Mouse (Mus musculus): ENCODE results near the gene Crym. TPM values are rescaled to one million over a fixed set of nuclear protein-coding genes. Genes with fewer than 3 reads are reported as not detected.

Gene Crym
- polyA plus RNA-seq, 1 experiment from 2014 or later: 2.0 TPM

DNA sequence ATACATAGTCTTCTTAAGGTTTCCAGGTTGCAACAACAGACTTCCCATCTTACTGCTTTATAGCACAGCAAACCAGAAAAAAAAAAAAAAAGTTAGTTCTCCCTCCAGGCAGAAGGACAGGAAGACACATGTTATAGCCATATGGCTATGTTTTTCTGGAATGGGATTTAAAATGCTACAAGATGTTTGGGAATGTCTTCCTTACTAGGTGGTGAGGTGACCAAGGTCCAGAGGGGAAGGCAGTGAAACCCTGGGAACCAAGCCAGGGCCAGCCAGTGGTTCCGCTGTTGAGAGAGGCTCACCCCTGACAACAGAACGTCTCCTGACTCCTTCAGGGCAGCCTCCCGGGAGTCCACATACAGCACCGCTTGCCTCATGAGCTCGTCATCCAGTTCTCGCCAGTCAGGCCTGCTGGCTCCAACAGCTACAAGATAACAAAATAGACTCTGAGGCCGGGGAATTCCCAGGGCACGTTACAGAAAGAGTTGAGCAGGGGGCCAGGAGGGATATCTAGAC is 11.7 kb downstream of the Crym start:
- H3K27ac ChIP-seq (ENCODE audit: low read length): no peak overlapping the region
- WGBS: 7% methylated on average over 8 of the region's 8 CpGs
- peak; percentile 58; the same call in 1 of the 2 replicates for ATAC-seq (replicated peaks; ENCODE audit: extremely low read depth, insufficient read depth, low FRiP score)
- no peak overlapping the region for H3K4me2 ChIP-seq (ENCODE audit: low read depth, low read length)
- peaks cover 7% of the 10 kb centered on the region for H3K4me1 ChIP-seq (ENCODE audit: control insufficient read depth, insufficient read depth, low read length)
- H3K9me3 ChIP-seq (replicated peaks; ENCODE audit: control insufficient read depth, low read length): no peaks in the 10 kb centered on the region
- H3K27me3 ChIP-seq (ENCODE audit: control insufficient read depth, insufficient read depth, low read length): no peaks in the 10 kb centered on the region
- H3K4me3 ChIP-seq (ENCODE audit: low read length): no peak overlapping the region
- no peak overlapping the region for H3K9ac ChIP-seq (ENCODE audit: low read length)
- no peaks in the 10 kb centered on the region for H3K36me3 ChIP-seq (ENCODE audit: control insufficient read depth, insufficient read depth)

DNA sequence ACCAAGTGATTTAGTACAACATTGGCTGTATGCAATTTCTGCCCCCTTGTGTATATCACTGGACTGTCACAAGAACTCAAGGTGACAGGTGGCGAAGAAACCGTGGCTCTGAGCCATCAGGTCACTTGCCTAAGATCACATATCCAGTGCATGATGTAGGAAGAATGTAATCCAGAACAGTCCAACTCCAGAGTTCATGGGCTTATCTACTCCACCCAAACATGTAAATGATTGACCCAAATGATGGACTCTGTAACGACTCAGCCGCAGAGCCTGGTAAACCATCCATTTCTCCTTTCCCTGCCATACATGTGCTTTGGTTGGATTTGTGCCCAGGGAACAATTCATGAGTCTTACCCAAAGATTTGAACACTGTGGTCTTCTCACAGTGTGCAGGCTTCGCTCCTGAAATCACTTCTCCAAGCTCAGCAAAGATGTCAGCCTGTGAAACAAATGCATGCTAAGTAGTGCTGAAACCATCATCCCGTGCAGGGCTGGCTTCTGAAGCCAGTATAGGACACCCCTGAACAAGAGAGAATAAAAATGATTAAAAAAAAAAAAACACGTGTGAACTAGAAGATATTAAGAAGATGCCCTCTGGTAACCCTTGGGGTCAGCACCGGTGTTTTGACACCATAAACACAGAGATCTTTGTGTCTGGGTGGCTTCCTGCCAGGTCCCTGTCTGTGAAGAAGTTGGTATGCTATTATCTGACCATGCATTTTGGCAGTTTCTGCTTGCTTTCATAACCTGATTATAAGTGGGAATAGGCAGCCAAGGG is 12.4 kb downstream of the Crym start:
- no peak overlapping the region for H3K27ac ChIP-seq (ENCODE audit: low read length)
- ATAC-seq (replicated peaks; ENCODE audit: extremely low read depth, insufficient read depth, low FRiP score): no peak
- WGBS: 51% methylated on average over 8 of the region's 8 CpGs

DNA sequence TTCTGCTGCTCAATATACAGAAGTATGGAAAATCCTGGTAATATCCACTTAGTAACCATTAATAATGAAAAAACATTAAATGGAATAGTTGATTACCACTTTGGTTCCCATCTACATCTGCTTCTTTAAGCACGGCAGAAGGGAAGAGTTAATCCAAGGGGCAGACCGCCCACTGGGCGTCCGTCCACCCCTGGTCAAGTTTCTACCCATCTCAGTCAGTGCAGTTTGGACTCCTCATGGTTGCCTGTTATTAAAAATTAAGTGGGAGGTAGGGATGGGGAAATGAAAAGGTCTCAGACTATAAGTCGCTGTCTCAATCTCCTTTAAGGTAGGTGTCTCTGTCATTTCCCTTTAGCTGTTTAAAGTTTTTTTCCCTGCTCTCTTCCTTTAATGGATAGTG is 13.0 kb downstream of the Crym start:
- Histone ChIP-seq H3K27me3 (ENCODE audit: control insufficient read depth, insufficient read depth, low read length) (no peaks in the 10 kb centered on the region), H3K9ac (ENCODE audit: low read length) (no peak overlapping the region), H3K27ac (ENCODE audit: low read length) (no peak overlapping the region), H3K9me3 (replicated peaks; ENCODE audit: control insufficient read depth, low read length) (no peaks in the 10 kb centered on the region), H3K36me3 (ENCODE audit: control insufficient read depth, insufficient read depth) (no peaks in the 10 kb centered on the region), H3K4me3 (ENCODE audit: low read length) (no peak overlapping the region), H3K4me2 (ENCODE audit: low read depth, low read length) (no peak overlapping the region), H3K4me1 (ENCODE audit: control insufficient read depth, insufficient read depth, low read length) (peaks cover 7% of the 10 kb centered on the region)
- ATAC-seq (replicated peaks; ENCODE audit: extremely low read depth, insufficient read depth, low FRiP score): no peak
- 77% methylated on average over 5 of the region's 5 CpGs for WGBS

More for the DNA sequence above, 12.4 kb downstream of the Crym start:
- H3K9ac ChIP-seq (ENCODE audit: low read length): no peak overlapping the region
- H3K4me3 ChIP-seq (ENCODE audit: low read length): no peak overlapping the region
- H3K4me1 ChIP-seq (ENCODE audit: control insufficient read depth, insufficient read depth, low read length): peaks cover 7% of the 10 kb centered on the region
- H3K27me3 ChIP-seq (ENCODE audit: control insufficient read depth, insufficient read depth, low read length): no peaks in the 10 kb centered on the region
- no peaks in the 10 kb centered on the region for H3K9me3 ChIP-seq (replicated peaks; ENCODE audit: control insufficient read depth, low read length)
- no peak overlapping the region for H3K4me2 ChIP-seq (ENCODE audit: low read depth, low read length)
- H3K36me3 ChIP-seq (ENCODE audit: control insufficient read depth, insufficient read depth): no peaks in the 10 kb centered on the region

DNA sequence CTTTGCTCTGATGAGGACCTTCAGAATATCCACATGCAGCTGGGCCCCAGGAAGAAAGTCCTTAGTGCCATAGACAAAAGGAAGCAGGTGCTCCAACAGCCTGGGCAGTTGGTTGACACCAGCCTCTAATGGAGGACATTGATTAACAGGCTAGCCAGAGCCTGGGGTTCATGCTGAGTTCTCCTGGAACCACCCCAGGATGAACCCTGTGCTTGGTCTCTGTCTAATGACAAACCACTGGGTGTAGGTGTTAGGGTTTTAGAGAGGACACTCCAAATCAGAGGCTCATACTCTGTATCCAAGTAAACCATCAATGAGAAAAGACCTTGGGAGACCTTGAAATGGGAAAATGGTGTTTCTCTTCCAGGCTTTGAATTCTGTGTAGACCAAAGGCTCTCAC is 19.0 kb downstream of the Crym start:
- Histone ChIP-seq H3K4me1 (ENCODE audit: control insufficient read depth, insufficient read depth, low read length) (no peaks in the 10 kb centered on the region), H3K36me3 (ENCODE audit: control insufficient read depth, insufficient read depth) (no peaks in the 10 kb centered on the region), H3K9ac (ENCODE audit: low read length) (no peak overlapping the region), H3K4me3 (ENCODE audit: low read length) (no peak overlapping the region), H3K4me2 (ENCODE audit: low read depth, low read length) (no peak overlapping the region), H3K9me3 (replicated peaks; ENCODE audit: control insufficient read depth, low read length) (no peaks in the 10 kb centered on the region), H3K27me3 (ENCODE audit: control insufficient read depth, insufficient read depth, low read length) (no peaks in the 10 kb centered on the region), H3K27ac (ENCODE audit: low read length) (no peak overlapping the region)
- ATAC-seq (replicated peaks; ENCODE audit: extremely low read depth, insufficient read depth, low FRiP score): no peak

DNA sequence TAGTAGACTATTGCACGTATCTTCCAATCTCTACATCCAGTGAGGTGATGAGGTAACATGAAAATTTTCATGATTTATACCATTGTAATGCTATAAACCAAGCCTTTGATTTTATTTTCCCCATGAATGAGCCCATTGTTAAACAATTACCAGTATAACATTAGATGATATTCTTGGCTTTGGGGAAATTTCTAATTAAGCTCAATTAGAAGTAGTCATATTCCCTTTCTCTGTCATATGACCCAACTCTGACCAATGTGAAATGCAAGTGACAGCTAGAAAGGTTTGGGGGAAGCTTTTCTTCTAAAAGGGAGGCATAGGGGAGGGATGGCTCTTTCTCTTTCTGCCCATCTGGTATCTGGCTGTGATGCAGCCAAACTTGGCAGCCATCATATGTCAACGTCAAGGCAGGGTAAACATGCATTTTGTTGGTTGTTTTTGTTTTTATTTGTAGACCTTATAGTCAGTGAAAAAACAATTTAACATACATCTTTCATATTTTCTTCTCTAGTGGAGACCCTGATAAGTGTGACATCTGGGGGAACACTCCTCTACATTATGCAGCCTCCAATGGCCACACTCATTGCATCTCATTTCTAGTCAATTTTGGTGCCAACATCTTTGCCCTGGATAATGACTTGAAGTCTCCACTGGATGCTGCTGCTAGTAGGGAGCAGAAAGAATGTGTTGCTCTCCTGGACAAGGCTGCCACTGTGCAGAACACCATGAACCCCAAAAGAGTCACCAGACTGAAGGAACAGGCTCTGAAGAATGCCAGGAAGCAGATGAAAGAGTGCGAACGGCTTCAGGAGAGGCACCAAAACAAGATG is 20.3 kb downstream of the Crym start:
- WGBS: 94% methylated on average over 4 of the region's 4 CpGs

DNA sequence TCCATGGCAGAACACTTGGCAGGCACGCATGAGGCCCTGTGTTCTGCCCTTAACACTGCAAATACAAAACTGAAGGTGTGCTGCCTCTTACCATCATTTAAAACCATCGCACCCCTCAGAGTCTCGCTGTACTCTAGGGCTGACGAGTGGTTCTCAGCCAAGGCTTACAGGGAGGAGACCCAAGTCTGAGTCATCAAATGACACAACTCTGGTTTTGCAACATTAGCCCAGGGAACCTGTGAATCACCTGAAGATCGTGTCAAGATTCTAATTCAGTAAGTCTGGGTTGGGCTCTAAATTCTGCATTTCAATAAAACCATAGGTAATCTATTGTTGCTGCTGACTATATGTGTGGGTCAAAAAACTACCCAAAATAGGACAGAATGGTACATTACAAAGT is 21.4 kb downstream of the Crym start:
- WGBS: 73% methylated on average over 5 of the region's 5 CpGs
- Histone ChIP-seq H3K4me1 (ENCODE audit: control insufficient read depth, insufficient read depth, low read length) (no peaks in the 10 kb centered on the region), H3K4me3 (ENCODE audit: low read length) (no peak overlapping the region), H3K27ac (ENCODE audit: low read length) (no peak overlapping the region), H3K36me3 (ENCODE audit: control insufficient read depth, insufficient read depth) (no peaks in the 10 kb centered on the region), H3K9ac (ENCODE audit: low read length) (no peak overlapping the region), H3K9me3 (replicated peaks; ENCODE audit: control insufficient read depth, low read length) (no peaks in the 10 kb centered on the region), H3K4me2 (ENCODE audit: low read depth, low read length) (no peak overlapping the region), H3K27me3 (ENCODE audit: control insufficient read depth, insufficient read depth, low read length) (no peaks in the 10 kb centered on the region)
- ATAC-seq (replicated peaks; ENCODE audit: extremely low read depth, insufficient read depth, low FRiP score): no peak

More for the DNA sequence above, 20.3 kb downstream of the Crym start:
- Histone ChIP-seq H3K27ac (ENCODE audit: low read length) (no peak overlapping the region), H3K9me3 (replicated peaks; ENCODE audit: control insufficient read depth, low read length) (no peaks in the 10 kb centered on the region), H3K4me1 (ENCODE audit: control insufficient read depth, insufficient read depth, low read length) (no peaks in the 10 kb centered on the region), H3K36me3 (ENCODE audit: control insufficient read depth, insufficient read depth) (no peaks in the 10 kb centered on the region), H3K4me3 (ENCODE audit: low read length) (no peak overlapping the region), H3K9ac (ENCODE audit: low read length) (no peak overlapping the region), H3K4me2 (ENCODE audit: low read depth, low read length) (no peak overlapping the region), H3K27me3 (ENCODE audit: control insufficient read depth, insufficient read depth, low read length) (no peaks in the 10 kb centered on the region)
- no peak for ATAC-seq (replicated peaks; ENCODE audit: extremely low read depth, insufficient read depth, low FRiP score)

DNA sequence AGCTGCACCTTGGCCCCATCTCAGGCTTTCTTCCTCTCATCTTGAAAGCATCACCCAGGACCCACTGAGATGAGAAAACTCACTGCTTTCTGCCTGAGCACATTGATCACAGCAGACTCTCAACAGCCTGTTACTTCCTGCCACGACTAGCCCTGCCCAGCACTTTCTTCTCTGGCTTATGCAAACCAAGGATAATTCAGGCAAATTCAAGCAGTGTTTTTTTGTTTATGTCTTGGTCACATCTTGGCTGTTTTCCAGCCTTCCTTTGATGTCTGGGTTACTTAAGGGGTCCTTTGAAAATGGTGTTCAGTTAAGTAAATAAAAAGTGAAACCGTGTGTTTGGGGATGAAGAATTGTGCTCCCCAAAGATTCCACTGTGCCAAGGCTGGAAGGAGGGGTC is 23.0 kb downstream of the Crym start:
- WGBS: 30% methylated on average over 2 of the region's 2 CpGs

DNA sequence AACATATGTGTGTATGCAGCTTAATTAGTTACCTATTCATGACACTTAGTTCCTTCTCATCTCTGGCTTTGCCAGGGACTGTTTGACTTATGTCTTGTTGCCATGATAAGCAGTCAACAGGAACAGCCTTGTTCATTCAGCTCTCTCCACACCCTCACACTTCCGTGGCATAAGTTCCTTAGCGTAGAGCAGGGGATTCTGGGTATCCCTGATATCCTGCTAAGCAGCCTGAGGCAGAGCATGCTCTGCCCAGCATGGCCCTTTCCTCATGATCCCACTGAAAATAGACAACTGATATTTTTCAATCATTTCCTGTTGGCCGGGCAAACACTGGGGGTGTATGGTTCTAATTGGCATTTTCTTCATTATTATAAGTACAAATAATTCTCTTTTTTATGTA is 24.3 kb downstream of the Crym start:
- no peak overlapping the region for H3K4me3 ChIP-seq (ENCODE audit: low read length)
- H3K27me3 ChIP-seq (ENCODE audit: control insufficient read depth, insufficient read depth, low read length): no peaks in the 10 kb centered on the region
- no peaks in the 10 kb centered on the region for H3K4me1 ChIP-seq (ENCODE audit: control insufficient read depth, insufficient read depth, low read length)
- WGBS: 78% methylated on average over 3 of the region's 3 CpGs
- no peak overlapping the region for H3K4me2 ChIP-seq (ENCODE audit: low read depth, low read length)
- H3K36me3 ChIP-seq (ENCODE audit: control insufficient read depth, insufficient read depth): no peaks in the 10 kb centered on the region
- no peak overlapping the region for H3K27ac ChIP-seq (ENCODE audit: low read length)
- no peak overlapping the region for H3K9ac ChIP-seq (ENCODE audit: low read length)
- no peak for ATAC-seq (replicated peaks; ENCODE audit: extremely low read depth, insufficient read depth, low FRiP score)
- no peaks in the 10 kb centered on the region for H3K9me3 ChIP-seq (replicated peaks; ENCODE audit: control insufficient read depth, low read length)

More for the DNA sequence above, 23.0 kb downstream of the Crym start:
- ATAC-seq (replicated peaks; ENCODE audit: extremely low read depth, insufficient read depth, low FRiP score): no peak
- Histone ChIP-seq H3K9ac (ENCODE audit: low read length) (no peak overlapping the region), H3K27me3 (ENCODE audit: control insufficient read depth, insufficient read depth, low read length) (no peaks in the 10 kb centered on the region), H3K4me3 (ENCODE audit: low read length) (no peak overlapping the region), H3K27ac (ENCODE audit: low read length) (no peak overlapping the region), H3K4me2 (ENCODE audit: low read depth, low read length) (no peak overlapping the region), H3K4me1 (ENCODE audit: control insufficient read depth, insufficient read depth, low read length) (no peaks in the 10 kb centered on the region), H3K9me3 (replicated peaks; ENCODE audit: control insufficient read depth, low read length) (no peaks in the 10 kb centered on the region), H3K36me3 (ENCODE audit: control insufficient read depth, insufficient read depth) (no peaks in the 10 kb centered on the region)

Measured in heart, embryonic 16.5 days (tissue).